Mouse (Mus musculus) T-helper 2 cell (primary cell): ENCODE measurements at regions not wholly inside any gene's neighbourhood (a gene's known extent, or its start where the extent isn't known, plus 50 kb on each side); places are given as distances from the start of the nearest gene placed in this dataset.

ENCODE experiments used
- in situ Hi-C: fragments of 300-600 bp; cut with MboI, MseI; formaldehyde crosslinking; loops from one replicate; pipeline ENCODE4 v1.15.1; 2025; ENCODE audit warnings: high pct_unique_total_duplicates

GRCm38 (mm10) chr2:172698961-172699360, 149.6 kb downstream of the Tfap2c start:
- in situ Hi-C loops, result no loop called here

- in situ Hi-C loops, result no loop called here
Observed at GRCm38 (mm10) chr2:172699654-172700053, 150.3 kb downstream of the Tfap2c start.

GRCm38 (mm10) chr2:172710641-172711040, 161.2 kb downstream of the Tfap2c start:
- in situ Hi-C loops, result no loop called here

- in situ Hi-C loops, result no loop called here
Observed at GRCm38 (mm10) chr2:172726701-172727100, 177.3 kb downstream of the Tfap2c start.

GRCm38 (mm10) chr2:172727576-172727975, 178.2 kb downstream of the Tfap2c start:
- in situ Hi-C loops, result no loop called here

GRCm38 (mm10) chr2:172728240-172728821, 178.9 kb downstream of the Tfap2c start:
- in situ Hi-C loops, result no loop called here

GRCm38 (mm10) chr2:172729151-172729550, 179.8 kb downstream of the Tfap2c start:
- in situ Hi-C loops, result no loop called here

GRCm38 (mm10) chr2:172729741-172730140, 180.3 kb downstream of the Tfap2c start:
- in situ Hi-C loops, result no loop called here

GRCm38 (mm10) chr2:172731408-172731807, 182.0 kb downstream of the Tfap2c start:
- in situ Hi-C loops, result no loop called here

GRCm38 (mm10) chr2:172732453-172733210, 183.2 kb downstream of the Tfap2c start:
- in situ Hi-C loops, result no loop called here

GRCm38 (mm10) chr2:172733403-172733995, 184.1 kb downstream of the Tfap2c start:
- in situ Hi-C loops, result no loop called here

- in situ Hi-C loops, result no loop called here
Observed at GRCm38 (mm10) chr2:172735621-172736020, 186.2 kb downstream of the Tfap2c start.

GRCm38 (mm10) chr2:172739041-172739491, 189.7 kb downstream of the Tfap2c start:
- in situ Hi-C loops, result no loop called here

- in situ Hi-C loops, result no loop called here
Observed at GRCm38 (mm10) chr2:172739529-172739928, 190.1 kb downstream of the Tfap2c start.

GRCm38 (mm10) chr2:172751364-172751763, 188.8 kb downstream of the Bmp7 start:
- in situ Hi-C loops, result no loop called here

GRCm38 (mm10) chr2:172755686-172756471, 184.2 kb downstream of the Bmp7 start:
- in situ Hi-C loops, result no loop called here

- in situ Hi-C loops, result no loop called here
Observed at GRCm38 (mm10) chr2:172756472-172756860, 183.7 kb downstream of the Bmp7 start.

- in situ Hi-C loops, result no loop called here
Observed at GRCm38 (mm10) chr2:172758497-172758896, 181.6 kb downstream of the Bmp7 start.

GRCm38 (mm10) chr2:172765260-172765659, 174.9 kb downstream of the Bmp7 start:
- in situ Hi-C loops, result no loop called here

GRCm38 (mm10) chr2:172766403-172766802, 173.7 kb downstream of the Bmp7 start:
- in situ Hi-C loops, result no loop called here

GRCm38 (mm10) chr2:172768756-172769155, 171.4 kb downstream of the Bmp7 start:
- in situ Hi-C loops, result no loop called here

- in situ Hi-C loops, result loop anchor here (5.0 to 10.0 kb wide), 2 partner anchors 48 to 285 kb away; no protein-coding TSS in a partner anchor
Observed at GRCm38 (mm10) chr2:172770061-172770460, 170.1 kb downstream of the Bmp7 start.
